Mouse (Mus musculus): Measurements from ENCODE around the gene Rnf145.
A peak's percentile ranks its signal among the peaks of the same experiment; 100 is the strongest.

Gene Rnf145

GRCm38 (mm10) chr11:44510371-44510770 lies 8.4 kb upstream of the Rnf145 start:
- no peak for DNase-seq

- DNase-seq = no peak
These were observed 6.4 kb upstream of the Rnf145 start for GRCm38 (mm10) chr11:44512044-44513025.

GRCm38 (mm10) chr11:44513026-44513422 lies 5.7 kb upstream of the Rnf145 start:
- DNase-seq = no peak

- no peak for DNase-seq
These were observed 4.1 kb upstream of the Rnf145 start for GRCm38 (mm10) chr11:44514666-44515065.

- no peak for DNase-seq
These were observed 2.4 kb upstream of the Rnf145 start for GRCm38 (mm10) chr11:44516362-44516761.

GRCm38 (mm10) chr11:44517561-44518280 lies 1.0 kb upstream of the Rnf145 start:
- DNase-seq = no peak

- peak; percentile 42 for DNase-seq
These were observed 559 bp downstream of the Rnf145 start for GRCm38 (mm10) chr11:44519096-44519949.

GRCm38 (mm10) chr11:44519950-44520761 lies 1.4 kb downstream of the Rnf145 start:
- peak; percentile 66 for DNase-seq

GRCm38 (mm10) chr11:44522594-44522993 lies 3.8 kb downstream of the Rnf145 start:
- no peak for DNase-seq

GRCm38 (mm10) chr11:44525765-44526164 lies 7.0 kb downstream of the Rnf145 start:
- no peak for DNase-seq

GRCm38 (mm10) chr11:44526654-44527263 lies 8.0 kb downstream of the Rnf145 start:
- DNase-seq = no peak

- no peak for DNase-seq
These were observed 9.9 kb downstream of the Rnf145 start for GRCm38 (mm10) chr11:44528560-44529199.

- DNase-seq = no peak
These were observed 10.4 kb downstream of the Rnf145 start for GRCm38 (mm10) chr11:44529200-44529599.

GRCm38 (mm10) chr11:44529716-44530115 lies 11.0 kb downstream of the Rnf145 start:
- DNase-seq = no peak

GRCm38 (mm10) chr11:44530382-44530781 lies 11.6 kb downstream of the Rnf145 start:
- no peak for DNase-seq

GRCm38 (mm10) chr11:44530867-44531266 lies 12.1 kb downstream of the Rnf145 start:
- no peak for DNase-seq

- DNase-seq = no peak
These were observed 12.9 kb downstream of the Rnf145 start for GRCm38 (mm10) chr11:44531617-44532016.

- no peak for DNase-seq
These were observed 14.3 kb downstream of the Rnf145 start for GRCm38 (mm10) chr11:44532846-44533781.

- no peak for DNase-seq
These were observed 16.4 kb downstream of the Rnf145 start for GRCm38 (mm10) chr11:44534999-44535750.

Data from right cerebral cortex, postnatal 25 days (tissue).